Mouse (Mus musculus): ENCODE results near the gene Smad5.

- TF ChIP-seq POLR2A (IDR thresholded peaks at IDR 0.05; ENCODE audit: borderline replicate concordance, extremely low read depth, insufficient read depth, insufficient read length, poor library complexity, severe bottlenecking): no peak
- no peak for TF ChIP-seq CTCF (IDR thresholded peaks at IDR 0.05; ENCODE audit: borderline replicate concordance, extremely low read depth, insufficient read depth, insufficient read length)
Measured at GRCm38 (mm10) chr13:56712221-56712620, 9.4 kb downstream of the Smad5 start.
